Mouse (Mus musculus) neural tube, embryonic 14.5 days (tissue): ENCODE data around the gene Parp16. TPM values are rescaled to one million over a fixed set of nuclear protein-coding genes. Genes with fewer than 3 reads are reported as not detected.
"Not testable (repeated sequence)": the region's sequence is repeated elsewhere in the genome, so short reads cannot be mapped to it uniquely, and the experiment has no call there.

Experiments used
- ATAC-seq: fragments of 200-750 bp; cut with Nextera tagmentation; 2 replicates; pipeline ENCODE4 v1.8.0; 2017; ENCODE audit warnings: low read depth, mild to moderate bottlenecking, moderate TSS enrichment, moderate library complexity
- H3K27ac ChIP-seq: fragments of 300-500 bp; sonication (generic); 2 replicates; pipeline ENCODE4 v1.5.1; 2014; ENCODE audit warnings: low read depth, mild to moderate bottlenecking, control low read depth, low read length, moderate library complexity, mixed read lengths
- H3K27me3 ChIP-seq: fragments of 300-500 bp; sonication (generic); 2 replicates; pipeline ENCODE4 v1.6.1; 2014; ENCODE audit warnings: low read length; ENCODE audit not compliant: control insufficient read depth, insufficient read depth
- H3K36me3 ChIP-seq: fragments of 300-500 bp; sonication (generic); 2 replicates; pipeline ENCODE4 v1.6.1; 2014; ENCODE audit warnings: low read length, mixed read lengths; ENCODE audit not compliant: control insufficient read depth, insufficient read depth
- H3K4me1 ChIP-seq: fragments of 300-500 bp; sonication (generic); 2 replicates; pipeline ENCODE4 v1.6.1; 2014; ENCODE audit warnings: low read length; ENCODE audit not compliant: control insufficient read depth, insufficient read depth
- H3K4me2 ChIP-seq: fragments of 300-500 bp; sonication (generic); 2 replicates; pipeline ENCODE4 v1.6.1; 2014; ENCODE audit warnings: mild to moderate bottlenecking, low read depth, low read length, control low read depth
- H3K4me3 ChIP-seq: fragments of 300-500 bp; sonication (generic); 2 replicates; pipeline ENCODE4 v1.5.1; 2014; ENCODE audit warnings: low read depth, low read length, control low read depth, mixed read lengths
- H3K9ac ChIP-seq: fragments of 300-500 bp; sonication (generic); replicated peaks from 2 replicates; pipeline ENCODE4 v1.6.1; 2014; ENCODE audit warnings: low read depth, mild to moderate bottlenecking, control low read depth, low read length, mixed read lengths
- H3K9me3 ChIP-seq: fragments of 300-500 bp; sonication (generic); 2 replicates; pipeline ENCODE4 v1.6.1; 2016; ENCODE audit warnings: low read length; ENCODE audit not compliant: control insufficient read depth
- WGBS: fragments of 180-500 bp; shearing (Covaris S2); extraction: QIAGEN DNeasy Blood & Tissue Kit; methylation state at CpG from one replicate; pipeline ENCODE4 v1.1.7; 2014; 5-methylcytosine and 5-hydroxymethylcytosine counted together
- polyA plus RNA-seq: library from polyadenylated mRNA; unstranded; fragments of >200 nt; fragmentation: Nextera tagmentation; extraction: Ambion mirVana; gene quantifications from 2 replicates; pipeline ENCODE4 v1.2.1, GENCODE M21; 2014

Gene Parp16
- polyA plus RNA-seq, 1 experiment from 2014 or later, result 6.7 TPM

DNA sequence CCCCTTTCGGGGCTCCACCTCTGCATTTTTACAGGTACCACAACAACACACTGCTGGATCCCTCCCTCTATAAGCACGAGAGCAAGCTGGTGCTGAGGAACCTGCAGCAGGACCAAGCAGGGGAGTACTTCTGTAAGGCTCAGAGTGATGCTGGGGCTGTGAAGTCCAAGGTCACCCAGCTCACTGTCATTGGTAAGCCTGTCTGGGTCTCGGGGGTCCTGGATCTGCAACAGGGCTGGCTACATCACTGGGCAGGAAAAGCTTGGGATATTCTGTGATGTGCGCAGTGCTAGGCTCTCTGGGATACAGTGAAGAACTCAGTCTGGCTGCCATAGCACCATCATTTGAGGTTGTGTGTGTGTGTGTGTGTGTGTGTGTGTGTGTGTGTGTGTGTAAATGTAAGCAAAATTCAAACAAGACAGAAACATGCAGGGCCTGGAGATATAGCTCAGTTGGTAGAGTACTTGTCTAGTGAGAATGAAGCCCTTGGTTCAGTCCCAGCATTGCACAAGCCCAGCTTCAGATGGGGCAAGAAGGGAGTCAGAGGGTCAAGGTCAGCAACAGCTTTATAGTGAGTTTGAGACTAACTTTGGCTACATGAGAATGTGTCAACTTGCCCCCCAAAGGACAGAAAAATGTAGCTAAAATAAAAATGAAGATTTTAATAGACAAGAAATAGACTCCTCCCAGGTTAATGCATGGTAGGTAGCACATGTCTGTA, 80.8 kb downstream of the Parp16 start:
- Histone ChIP-seq H3K27ac (no peak overlapping the region), H3K9ac (no peak overlapping the region), H3K9me3 (no peaks in the 10 kb centered on the region), H3K36me3 (no peaks in the 10 kb centered on the region), H3K4me2 (no peak overlapping the region), H3K4me1 (no peaks in the 10 kb centered on the region), H3K4me3 (no peak overlapping the region), H3K27me3 (no peaks in the 10 kb centered on the region)
- 89% methylated on average over 4 of the region's 4 CpGs for WGBS
- ATAC-seq, result no peak

DNA sequence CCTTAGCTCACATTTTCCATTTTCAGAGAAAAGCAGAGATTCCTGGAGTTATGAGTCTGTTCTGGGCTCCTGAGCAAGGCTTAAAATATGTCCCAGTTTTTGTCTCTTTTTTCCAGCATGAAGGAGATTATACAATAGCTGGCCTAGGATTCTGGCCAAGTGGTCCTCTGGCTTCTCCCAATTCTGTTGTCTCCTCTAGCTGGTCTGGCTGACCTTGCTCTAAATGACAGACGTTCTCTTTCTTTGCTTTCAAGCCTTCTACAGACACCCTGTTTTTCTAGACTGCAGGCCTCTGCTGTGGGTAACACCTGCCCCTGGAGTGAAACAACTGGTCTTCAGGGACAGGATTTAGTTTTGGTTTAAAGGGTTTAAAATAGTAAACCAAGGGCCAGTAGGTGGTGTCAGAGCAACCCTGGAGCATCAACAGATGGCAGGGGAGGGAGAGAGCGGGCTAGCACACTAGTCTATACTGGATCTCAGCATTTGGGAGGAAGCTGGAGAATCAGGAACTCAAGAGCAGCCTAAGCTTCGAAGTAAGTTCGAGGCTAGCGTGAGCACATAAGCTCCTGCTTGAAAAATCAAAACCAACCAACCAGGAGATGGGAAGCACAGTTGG, 86.5 kb downstream of the Parp16 start:
- H3K4me3 ChIP-seq, result no peak overlapping the region
- H3K4me2 ChIP-seq, result no peak overlapping the region
- no peak overlapping the region for H3K9ac ChIP-seq
- no peaks in the 10 kb centered on the region for H3K4me1 ChIP-seq
- no peak overlapping the region for H3K27ac ChIP-seq
- no peaks in the 10 kb centered on the region for H3K9me3 ChIP-seq
- 73% methylated on average over 5 of the region's 5 CpGs for WGBS
- H3K36me3 ChIP-seq, result no peaks in the 10 kb centered on the region
- no peaks in the 10 kb centered on the region for H3K27me3 ChIP-seq
- no peak for ATAC-seq

- H3K9me3 ChIP-seq, result no peaks in the 10 kb centered on the region
- H3K27me3 ChIP-seq, result no peaks in the 10 kb centered on the region
- no peak overlapping the region for H3K4me2 ChIP-seq
- H3K27ac ChIP-seq, result no peak overlapping the region
- no peak overlapping the region for H3K9ac ChIP-seq
- H3K36me3 ChIP-seq, result no peaks in the 10 kb centered on the region
- H3K4me3 ChIP-seq, result no peak overlapping the region
- no peaks in the 10 kb centered on the region for H3K4me1 ChIP-seq
- 0 out of 2 replicates have a peak, but pooled peaks have one; percentile 49 for ATAC-seq
- 2% methylated on average over 3 of the region's 3 CpGs for WGBS
Observed at GRCm38 (mm10) chr9:65283301-65283700, 88.1 kb downstream of the Parp16 start.

GRCm38 (mm10) chr9:65288252-65288651, 93.1 kb downstream of the Parp16 start:
- H3K9ac ChIP-seq, H3K36me3 ChIP-seq, H3K4me1 ChIP-seq, H3K27me3 ChIP-seq, H3K4me3 ChIP-seq, H3K9me3 ChIP-seq, H3K4me2 ChIP-seq, ATAC-seq, H3K27ac ChIP-seq: not testable (repeated sequence)
- 90% methylated on average over 5 of the region's 5 CpGs for WGBS

Other genes with a start within 250 kb of the Parp16 start
- gene Slc24a1, start 243.7 kb upstream of the Parp16 start, polyA plus RNA-seq, result 0.06 and 0.07 TPM in 2 replicates
- 37.3 and 43.4 TPM in 2 replicates for gene Ints14, start 234.4 kb upstream of the Parp16 start, polyA plus RNA-seq
- gene Hacd3, start 173.7 kb upstream of the Parp16 start, polyA plus RNA-seq, result 223 and 225 TPM in 2 replicates
- gene Dpp8, start 162.9 kb upstream of the Parp16 start, polyA plus RNA-seq, result 32.3 and 39.9 TPM in 2 replicates
- gene Igdcc4, start 93.9 kb upstream of the Parp16 start, polyA plus RNA-seq, result 15.6 and 19.4 TPM in 2 replicates
- 9.9 and 10.1 TPM in 2 replicates for gene Igdcc3, start 54.2 kb upstream of the Parp16 start, polyA plus RNA-seq
- gene Cilp, start 69.8 kb downstream of the Parp16 start, polyA plus RNA-seq, result 0.23 and 0.57 TPM in 2 replicates
- 40.5 and 43.1 TPM in 2 replicates for gene Clpx, start 98.9 kb downstream of the Parp16 start, polyA plus RNA-seq
- gene Pdcd7, start 150.8 kb downstream of the Parp16 start, polyA plus RNA-seq, result 12.3 and 12.5 TPM in 2 replicates
- gene Ubap1l, start 165.7 kb downstream of the Parp16 start, polyA plus RNA-seq, result 3.7 and 7.2 TPM in 2 replicates
- 0.31 and 0.63 TPM in 2 replicates for gene Kbtbd13, start 196.3 kb downstream of the Parp16 start, polyA plus RNA-seq
- gene Rasl12, start 203.2 kb downstream of the Parp16 start, polyA plus RNA-seq, result 5.6 and 8.2 TPM in 2 replicates
- gene Slc51b, start 227.6 kb downstream of the Parp16 start, polyA plus RNA-seq, result not detected in 2 replicates
- gene Mtfmt, start 240.4 kb downstream of the Parp16 start, polyA plus RNA-seq, result 24.3 and 25.6 TPM in 2 replicates